Mouse (Mus musculus) heart, adult 18-20 months (tissue): ENCODE measurements around the gene Olfr1496. TPM values are rescaled to one million over a fixed set of nuclear protein-coding genes. Genes with fewer than 3 reads are reported as not detected.
"Not testable (repeated sequence)": the region's sequence is repeated elsewhere in the genome, so short reads cannot be mapped to it uniquely, and the experiment has no call there.

ENCODE experiments used
- DNase-seq, 2 experiments: peaks; one replicate each; pipeline ENCODE4 v3.0.0; 2021 to 2022; ENCODE audit warnings: mixed read lengths in 1 of 2
- long read RNA-seq, 2 experiments: library from polyadenylated mRNA; stranded (forward); transcript quantifications; one replicate each; pipeline ENCODE4 v2.0.0; 2021
- total RNA-seq, 2 experiments: library from RNA; stranded (reverse); gene quantifications; 2 replicates each; pipeline ENCODE4 v1.2.3; 2021

The Olfr1496 gene
- not detected for total RNA-seq
- long read RNA-seq, experiment 1 = 0 reads
- long read RNA-seq, experiment 2 = 0 reads

DNA sequence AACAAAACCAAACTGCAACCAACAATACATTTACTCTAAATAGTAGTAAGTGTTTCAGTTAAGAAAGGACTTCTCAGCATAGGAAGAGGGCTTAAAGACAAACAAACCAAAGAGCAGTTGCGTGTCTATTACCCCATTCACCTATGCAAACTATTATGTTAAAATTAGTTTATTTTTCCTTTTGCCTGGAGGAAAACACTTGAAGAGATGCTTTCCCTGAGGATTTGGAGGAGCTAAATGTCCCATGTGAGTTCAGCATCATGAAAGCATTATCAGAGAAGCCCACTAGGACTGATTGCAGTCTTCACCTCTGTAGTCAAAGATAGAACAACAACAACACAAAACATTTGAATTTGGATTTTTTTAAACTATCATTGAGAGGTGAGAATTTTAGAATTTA lies at the start of gene Olfr1496:
Gene Olfr1496, plus strand, starts transcription at position 301 of the 400 bp plus-strand sequence.
- DNase-seq = no peak

DNA sequence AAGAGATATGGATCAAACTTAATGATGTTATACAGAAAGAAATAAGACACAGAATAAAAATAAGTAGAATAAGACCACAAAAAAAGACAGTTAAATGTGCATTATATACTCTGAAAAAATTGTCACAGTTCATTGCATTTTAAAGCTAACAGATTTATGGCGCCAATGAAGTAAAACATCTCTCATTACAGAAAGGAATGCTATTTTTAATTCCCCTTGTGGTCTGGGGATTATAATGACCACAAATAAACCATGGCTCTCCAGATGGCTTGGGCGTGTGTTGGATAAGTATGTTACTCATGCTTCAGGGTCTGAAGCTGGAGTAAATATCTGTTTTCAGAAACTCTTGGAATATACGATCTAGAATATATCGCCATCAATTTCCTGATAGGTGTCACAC lies 38.2 kb upstream of the Olfr1496 start, which contains the start of gene Olfr1494:
Gene Olfr1494, plus strand, starts transcription at position 301 of the 400 bp plus-strand sequence.
- DNase-seq = no peak

DNA sequence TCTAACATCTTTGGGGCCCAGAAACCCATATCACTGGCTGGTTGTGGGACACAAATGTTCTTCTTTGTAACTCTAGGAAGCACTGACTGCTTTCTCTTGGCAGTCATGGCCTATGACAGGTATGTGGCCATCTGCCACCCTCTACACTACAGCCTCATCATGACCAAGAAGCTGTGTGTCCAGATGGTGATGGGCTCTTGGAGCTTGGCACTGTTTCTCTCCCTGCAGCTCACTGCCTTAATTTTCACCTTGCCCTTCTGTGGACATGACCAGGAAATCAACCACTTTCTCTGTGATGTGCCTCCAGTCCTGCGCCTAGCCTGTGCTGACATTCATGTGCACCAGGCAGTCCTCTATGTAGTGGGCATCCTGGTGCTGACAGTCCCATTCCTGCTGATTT lies 28.3 kb upstream of the Olfr1496 start:
- DNase-seq = no peak

- DNase-seq = no peak
Observed at GRCm38 (mm10) chr19:13764306-13764705, 13.4 kb upstream of the Olfr1496 start, which contains the start of gene Olfr1495. Olfr1495 (plus strand) TSS chr19:13764606.

DNA sequence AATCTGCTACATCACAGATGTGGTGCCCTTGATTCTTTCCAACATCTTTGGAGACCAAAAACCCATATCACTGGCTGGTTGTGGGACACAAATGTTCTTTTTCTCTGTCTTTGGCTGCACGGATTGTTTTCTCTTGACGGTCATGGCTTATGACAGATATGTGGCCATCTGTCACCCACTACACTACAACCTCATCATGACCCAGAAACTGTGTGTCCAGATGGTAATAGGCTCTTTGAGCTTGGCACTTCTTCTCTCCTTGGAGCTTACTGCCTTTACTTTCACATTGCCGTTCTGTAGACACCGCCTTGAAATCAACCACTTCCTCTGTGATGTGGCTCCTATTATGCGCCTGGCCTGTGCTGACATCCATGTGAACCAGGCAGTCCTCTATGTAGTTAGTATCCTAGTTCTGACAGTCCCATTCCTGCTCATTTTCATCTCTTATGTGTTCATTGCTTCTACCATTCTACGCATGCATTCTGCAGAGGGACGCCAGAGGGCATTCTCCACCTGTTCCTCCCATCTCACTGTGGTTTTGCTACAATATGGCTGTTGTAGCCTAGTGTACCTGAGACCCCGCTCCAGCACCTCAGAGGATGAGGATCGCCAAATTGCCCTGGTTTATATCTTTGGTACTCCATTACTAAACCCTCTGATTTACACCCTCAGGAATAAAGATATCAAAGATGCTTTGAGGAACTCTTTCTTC lies 9.0 kb upstream of the Olfr1496 start:
- no peak for DNase-seq

DNA sequence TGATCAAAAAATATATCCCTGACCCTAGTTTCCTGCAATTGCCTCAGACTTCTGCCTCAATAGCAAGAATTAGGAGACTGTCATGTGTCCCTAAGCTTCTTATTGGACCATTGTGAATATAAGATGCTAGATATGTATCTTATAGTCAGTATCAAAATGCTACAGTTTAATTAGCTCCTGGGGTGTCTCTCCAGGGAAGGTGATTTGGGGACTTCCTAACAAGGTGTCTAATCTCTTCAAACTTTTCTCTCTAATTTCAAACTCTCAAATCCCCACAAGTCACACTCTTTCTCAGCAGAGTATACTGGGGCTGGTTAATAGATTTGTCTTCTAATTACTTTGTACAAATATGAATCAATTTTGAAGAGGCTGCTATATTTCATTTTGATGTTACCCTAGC lies 20.4 kb downstream of the Olfr1496 start, which contains the start of gene Olfr1497:
Gene Olfr1497, minus strand, starts transcription at position 101 of the 400 bp plus-strand sequence.
- DNase-seq = no peak

GRCm38 (mm10) chr19:13805486-13805885 lies 27.8 kb downstream of the Olfr1496 start:
- not testable (repeated sequence) for DNase-seq

DNA sequence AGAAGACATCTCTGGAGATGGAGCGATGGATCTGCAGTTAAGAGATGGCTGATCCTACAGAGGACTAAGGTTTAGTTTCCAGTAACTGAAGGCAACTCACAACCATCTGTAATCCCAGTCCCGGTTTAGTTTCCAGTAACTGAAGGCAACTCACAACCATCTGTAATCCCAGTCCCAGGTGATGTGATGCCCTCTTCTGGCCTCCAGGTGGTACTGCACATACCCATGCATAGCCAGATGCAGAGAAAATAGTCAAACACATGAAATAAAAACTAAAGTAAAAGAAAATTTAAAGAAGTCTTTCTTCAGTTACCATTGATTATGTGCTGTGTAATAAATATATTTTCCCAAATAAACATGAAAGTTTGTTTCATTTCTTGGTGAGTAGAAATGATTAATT lies 35.1 kb downstream of the Olfr1496 start:
- no peak for DNase-seq

GRCm38 (mm10) chr19:13818827-13819226 lies 41.1 kb downstream of the Olfr1496 start:
- DNase-seq = no peak

- DNase-seq = no peak
Observed at GRCm38 (mm10) chr19:13819347-13819746, 41.7 kb downstream of the Olfr1496 start, which contains the start of gene Olfr1499. Olfr1499 (minus strand) TSS chr19:13819447.

- DNase-seq = no peak
Observed at GRCm38 (mm10) chr19:13820847-13821246, 43.2 kb downstream of the Olfr1496 start.

- DNase-seq = no peak
Observed at GRCm38 (mm10) chr19:13828447-13828846, 50.8 kb downstream of the Olfr1496 start.

GRCm38 (mm10) chr19:13830388-13830787 lies 52.7 kb downstream of the Olfr1496 start, which contains the start of gene Olfr1500:
Olfr1500 (minus strand) TSS chr19:13830488.
- DNase-seq = no peak

Other genes with a start within 250 kb of the Olfr1496 start
- not detected for gene Olfr1480, start 250.0 kb upstream of the Olfr1496 start, total RNA-seq
- not detected for gene Olfr1484, start 194.4 kb upstream of the Olfr1496 start, total RNA-seq
- not detected for gene Olfr1487, start 160.5 kb upstream of the Olfr1496 start, total RNA-seq
- not detected for gene Olfr1489, start 146.3 kb upstream of the Olfr1496 start, total RNA-seq
- gene Olfr1490, start 126.8 kb upstream of the Olfr1496 start, total RNA-seq = not detected
- gene Olfr1491, start 80.6 kb upstream of the Olfr1496 start, total RNA-seq = not detected
- not detected for gene Olfr1493-ps1, start 54.6 kb upstream of the Olfr1496 start, total RNA-seq
- not detected for gene Olfr1494, start 38.1 kb upstream of the Olfr1496 start, total RNA-seq
- not detected for gene Olfr1495, start 13.3 kb upstream of the Olfr1496 start, total RNA-seq
- not detected for gene Olfr1497, start 20.3 kb downstream of the Olfr1496 start, total RNA-seq
- not detected for gene Olfr1499, start 41.6 kb downstream of the Olfr1496 start, total RNA-seq
- not detected for gene Olfr1500, start 52.6 kb downstream of the Olfr1496 start, total RNA-seq
- gene Olfr1501, start 72.8 kb downstream of the Olfr1496 start, total RNA-seq = not detected
- not detected for gene Olfr1502, start 83.9 kb downstream of the Olfr1496 start, total RNA-seq
- gene Olfr1504, start 120.0 kb downstream of the Olfr1496 start, total RNA-seq = not detected
- gene Olfr1505, start 135.7 kb downstream of the Olfr1496 start, total RNA-seq = not detected